Mouse (Mus musculus) liver, embryonic 12.5 days (tissue): ENCODE results near the gene Ccr5. TPM values are rescaled to one million over a fixed set of nuclear protein-coding genes. Genes with fewer than 3 reads are reported as not detected.

Experiments used
- ATAC-seq: fragments of 200-750 bp; cut with Nextera tagmentation; 2 replicates; pipeline ENCODE4 v1.8.0; 2017; ENCODE audit warnings: moderate number of reproducible peaks, mild to moderate bottlenecking, moderate library complexity
- H3K27ac ChIP-seq: fragments of 300-500 bp; sonication (generic); 2 replicates; pipeline ENCODE4 v1.5.1; 2016; ENCODE audit warnings: mild to moderate bottlenecking
- H3K27me3 ChIP-seq: fragments of 300-500 bp; sonication (generic); replicated peaks from 2 replicates; pipeline ENCODE4 v1.6.1; 2016; ENCODE audit warnings: mild to moderate bottlenecking, moderate library complexity
- H3K36me3 ChIP-seq: fragments of 300-500 bp; sonication (generic); 2 replicates; pipeline ENCODE4 v1.6.1; 2016; ENCODE audit warnings: mild to moderate bottlenecking, moderate library complexity
- H3K4me1 ChIP-seq: fragments of 300-500 bp; sonication (generic); 2 replicates; pipeline ENCODE4 v1.6.1; 2016
- H3K4me2 ChIP-seq: fragments of 300-500 bp; sonication (generic); 2 replicates; pipeline ENCODE4 v1.6.1; 2016; ENCODE audit warnings: mild to moderate bottlenecking, moderate library complexity
- H3K4me3 ChIP-seq: fragments of 300-500 bp; sonication (generic); 2 replicates; pipeline ENCODE4 v1.5.1; 2016; ENCODE audit warnings: mild to moderate bottlenecking, moderate library complexity
- H3K9ac ChIP-seq: fragments of 300-500 bp; sonication (generic); 2 replicates; pipeline ENCODE4 v1.6.1; 2016; ENCODE audit warnings: mild to moderate bottlenecking, moderate library complexity
- H3K9me3 ChIP-seq: fragments of 300-500 bp; sonication (generic); replicated peaks from 2 replicates; pipeline ENCODE4 v1.6.1; 2016; ENCODE audit warnings: mild to moderate bottlenecking, moderate library complexity
- polyA plus RNA-seq: library from polyadenylated mRNA; unstranded; fragments of >200 nt; fragmentation: Nextera tagmentation; extraction: Ambion mirVana; gene quantifications from 2 replicates; pipeline ENCODE4 v1.2.1, GENCODE M21; 2016

Gene Ccr5
- polyA plus RNA-seq, 1 experiment from 2014 or later, result 1.6 TPM

DNA sequence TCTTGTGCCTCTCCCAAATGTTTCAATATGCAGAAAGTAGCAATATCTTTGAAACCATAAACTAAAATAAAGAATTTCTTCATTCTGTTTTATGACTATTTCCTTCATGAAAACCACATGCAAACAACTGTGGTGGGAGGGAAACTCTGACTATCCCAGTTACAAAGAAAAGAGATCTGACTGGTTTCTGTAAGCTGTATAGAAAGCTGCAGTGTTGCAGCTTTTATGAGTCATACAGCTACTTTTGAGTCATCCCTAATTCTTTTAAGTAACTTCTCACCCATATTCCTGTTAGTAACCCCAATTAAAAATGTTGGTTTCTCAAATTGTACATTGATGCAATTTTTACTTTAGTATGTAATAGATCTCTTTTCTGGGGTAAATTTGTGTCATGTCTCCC is 25.0 kb downstream of the Ccr5 start:
- Histone ChIP-seq H3K9me3 (no peaks in the 10 kb centered on the region), H3K9ac (no peak overlapping the region), H3K4me1 (no peaks in the 10 kb centered on the region), H3K27ac (no peak overlapping the region), H3K4me2 (no peak overlapping the region), H3K4me3 (no peak overlapping the region), H3K27me3 (no peaks in the 10 kb centered on the region), H3K36me3 (no peaks in the 10 kb centered on the region)
- no peak for ATAC-seq

Other genes starting within 250 kb of the Ccr5 start
- gene Ccr1, start 152.9 kb upstream of the Ccr5 start, polyA plus RNA-seq, result 1.4 and 1.6 TPM in 2 replicates
- not detected in 2 replicates for gene Ccr1l1, start 143.1 kb upstream of the Ccr5 start, polyA plus RNA-seq
- 0.05 TPM in 1 of 2 replicates, not detected in the other for gene Ccr3, start 99.6 kb upstream of the Ccr5 start, polyA plus RNA-seq
- gene Ccr2, start 19.6 kb upstream of the Ccr5 start, polyA plus RNA-seq, result 1.9 TPM in 2 replicates
- gene 2010315B03Rik, start 191.2 kb downstream of the Ccr5 start, polyA plus RNA-seq, result 3.8 and 4.1 TPM in 2 replicates